Mouse (Mus musculus): ENCODE results near the gene Ntm. TPM values are rescaled to one million over a fixed set of nuclear protein-coding genes. Genes with fewer than 3 reads are reported as not detected.
A peak's percentile ranks its signal among the peaks of the same experiment; 100 is the strongest.

Gene Ntm
- polyA plus RNA-seq, 1 experiment from 2014 or later = 160 TPM

DNA sequence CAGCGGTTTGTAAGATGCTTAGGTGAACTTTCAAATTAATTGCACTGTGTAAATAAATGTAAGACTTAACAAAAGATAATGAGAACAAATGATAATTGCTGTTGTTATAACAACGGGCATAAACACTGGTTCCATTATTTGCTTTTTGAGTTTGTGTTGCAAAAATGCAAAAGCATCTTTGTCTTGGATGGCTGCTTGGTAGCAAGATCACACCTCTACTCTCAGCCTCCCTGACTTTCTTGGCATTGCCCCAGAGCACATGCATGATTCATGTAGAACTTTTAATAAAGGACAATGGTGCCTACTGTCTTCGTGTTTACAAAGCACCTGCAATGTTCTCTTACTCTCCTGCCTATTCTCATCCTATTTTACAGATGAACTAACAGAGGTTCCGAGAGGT, 875.3 kb downstream of the Ntm start:
- WGBS = 59% methylated on average over 4 of the region's 4 CpGs
- ATAC-seq (ENCODE audit: low FRiP score, low TSS enrichment) (no peak), DNase-seq (peak; percentile 35)

GRCm38 (mm10) chr9:29087171-29087570, 875.8 kb downstream of the Ntm start:
- Histone ChIP-seq H3K4me1 (ENCODE audit: control insufficient read depth, insufficient read depth, low read length) (no peaks in the 10 kb centered on the region), H3K4me2 (ENCODE audit: low read length) (no peak overlapping the region), H3K9me3 (ENCODE audit: control insufficient read depth, low read length) (no peaks in the 10 kb centered on the region), H3K27me3 (ENCODE audit: control insufficient read depth, insufficient read depth, low read length) (no peaks in the 10 kb centered on the region), H3K27ac (replicated peaks; ENCODE audit: low read depth, low read length) (no peak overlapping the region), H3K4me3 (replicated peaks; ENCODE audit: low read depth, low read length) (no peak overlapping the region), H3K36me3 (ENCODE audit: control insufficient read depth, insufficient read depth, low read length) (no peaks in the 10 kb centered on the region), H3K9ac (replicated peaks; ENCODE audit: low read length) (no peak overlapping the region)
- ATAC-seq (ENCODE audit: low FRiP score, low TSS enrichment) (no peak), DNase-seq (peak; percentile 23)

More for the DNA sequence above, 875.3 kb downstream of the Ntm start:
- Histone ChIP-seq H3K36me3 (ENCODE audit: control insufficient read depth, insufficient read depth, low read length) (no peaks in the 10 kb centered on the region), H3K4me2 (ENCODE audit: low read length) (no peak overlapping the region), H3K27me3 (ENCODE audit: control insufficient read depth, insufficient read depth, low read length) (no peaks in the 10 kb centered on the region), H3K9me3 (ENCODE audit: control insufficient read depth, low read length) (no peaks in the 10 kb centered on the region), H3K27ac (replicated peaks; ENCODE audit: low read depth, low read length) (no peak overlapping the region), H3K4me1 (ENCODE audit: control insufficient read depth, insufficient read depth, low read length) (no peaks in the 10 kb centered on the region), H3K4me3 (replicated peaks; ENCODE audit: low read depth, low read length) (no peak overlapping the region), H3K9ac (replicated peaks; ENCODE audit: low read length) (no peak overlapping the region)

DNA sequence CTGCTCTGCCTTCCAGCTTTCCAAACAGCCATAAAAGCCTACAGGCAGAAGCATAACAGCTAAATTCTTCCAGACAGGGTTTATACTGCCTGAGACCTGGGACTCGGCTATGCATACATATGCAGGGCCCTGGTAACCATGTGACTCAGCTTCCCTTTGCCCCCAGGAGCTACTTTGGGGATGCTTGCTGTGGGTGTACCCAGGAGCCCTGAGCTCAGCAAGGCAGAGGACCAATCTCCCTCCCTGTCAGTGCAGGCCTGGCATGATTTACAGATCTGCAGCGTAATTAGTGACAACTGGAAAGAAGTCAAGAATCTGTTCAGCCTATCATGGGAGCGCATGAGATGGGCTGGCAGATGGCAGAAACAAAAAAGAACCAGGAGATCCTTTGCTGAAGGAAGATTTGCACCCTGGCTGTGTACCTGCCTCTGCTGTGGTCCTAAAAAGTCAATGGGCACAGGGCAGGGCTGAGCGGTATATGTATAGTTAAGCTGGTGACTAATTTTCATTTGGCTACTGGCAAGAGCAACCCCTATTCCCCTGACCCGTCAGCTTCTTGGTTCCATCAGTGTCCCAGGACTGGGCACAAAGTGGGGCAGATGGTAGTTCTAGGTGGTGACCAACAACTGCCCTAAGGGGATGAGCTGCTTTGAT, 886.9 kb downstream of the Ntm start:
- H3K27me3 ChIP-seq (ENCODE audit: control insufficient read depth, insufficient read depth, low read length) = no peaks in the 10 kb centered on the region
- H3K36me3 ChIP-seq (ENCODE audit: control insufficient read depth, insufficient read depth, low read length) = no peaks in the 10 kb centered on the region
- 82% methylated on average over 5 of the region's 5 CpGs for WGBS
- ATAC-seq (ENCODE audit: low FRiP score, low TSS enrichment) (no peak), DNase-seq (peak; percentile 19)
- H3K4me3 ChIP-seq (replicated peaks; ENCODE audit: low read depth, low read length) = no peak overlapping the region
- H3K4me2 ChIP-seq (ENCODE audit: low read length) = no peak overlapping the region
- 0 out of 2 replicates have a peak, but pooled peaks cover 4% of the 10 kb centered on the region for H3K4me1 ChIP-seq (ENCODE audit: control insufficient read depth, insufficient read depth, low read length)
- H3K9me3 ChIP-seq (ENCODE audit: control insufficient read depth, low read length) = no peaks in the 10 kb centered on the region
- H3K27ac ChIP-seq (replicated peaks; ENCODE audit: low read depth, low read length) = no peak overlapping the region
- no peak overlapping the region for H3K9ac ChIP-seq (replicated peaks; ENCODE audit: low read length)

- no peaks in the 10 kb centered on the region for H3K27me3 ChIP-seq (ENCODE audit: control insufficient read depth, insufficient read depth, low read length)
- ATAC-seq (ENCODE audit: low FRiP score, low TSS enrichment) (no peak), DNase-seq (no peak)
- WGBS = 89% methylated on average over 2 of the region's 2 CpGs
- no peaks in the 10 kb centered on the region for H3K9me3 ChIP-seq (ENCODE audit: control insufficient read depth, low read length)
- H3K4me3 ChIP-seq (replicated peaks; ENCODE audit: low read depth, low read length) = no peak overlapping the region
- H3K9ac ChIP-seq (replicated peaks; ENCODE audit: low read length) = no peak overlapping the region
- no peak overlapping the region for H3K4me2 ChIP-seq (ENCODE audit: low read length)
- no peak overlapping the region for H3K27ac ChIP-seq (replicated peaks; ENCODE audit: low read depth, low read length)
- no peaks in the 10 kb centered on the region for H3K36me3 ChIP-seq (ENCODE audit: control insufficient read depth, insufficient read depth, low read length)
- 0 out of 2 replicates have a peak, but pooled peaks cover 4% of the 10 kb centered on the region for H3K4me1 ChIP-seq (ENCODE audit: control insufficient read depth, insufficient read depth, low read length)
Measured at GRCm38 (mm10) chr9:29075243-29075642, 887.7 kb downstream of the Ntm start.

GRCm38 (mm10) chr9:29074494-29074893, 888.4 kb downstream of the Ntm start:
- ATAC-seq (ENCODE audit: low FRiP score, low TSS enrichment) (no peak), DNase-seq (no peak)
- Histone ChIP-seq H3K27me3 (ENCODE audit: control insufficient read depth, insufficient read depth, low read length) (no peaks in the 10 kb centered on the region), H3K9ac (replicated peaks; ENCODE audit: low read length) (no peak overlapping the region), H3K9me3 (ENCODE audit: control insufficient read depth, low read length) (no peaks in the 10 kb centered on the region), H3K4me3 (replicated peaks; ENCODE audit: low read depth, low read length) (no peak overlapping the region), H3K4me1 (ENCODE audit: control insufficient read depth, insufficient read depth, low read length) (0 out of 2 replicates have a peak, but pooled peaks cover 4% of the 10 kb centered on the region), H3K36me3 (ENCODE audit: control insufficient read depth, insufficient read depth, low read length) (no peaks in the 10 kb centered on the region), H3K4me2 (ENCODE audit: low read length) (no peak overlapping the region), H3K27ac (replicated peaks; ENCODE audit: low read depth, low read length) (no peak overlapping the region)
- WGBS = 68% methylated on average over 2 of the region's 2 CpGs

GRCm38 (mm10) chr9:29071997-29072396, 890.9 kb downstream of the Ntm start:
- H3K36me3 ChIP-seq (ENCODE audit: control insufficient read depth, insufficient read depth, low read length) = no peaks in the 10 kb centered on the region
- H3K4me2 ChIP-seq (ENCODE audit: low read length) = no peak overlapping the region
- H3K4me1 ChIP-seq (ENCODE audit: control insufficient read depth, insufficient read depth, low read length) = 0 out of 2 replicates have a peak, but pooled peaks cover 4% of the 10 kb centered on the region
- no peak overlapping the region for H3K9ac ChIP-seq (replicated peaks; ENCODE audit: low read length)
- no peak overlapping the region for H3K27ac ChIP-seq (replicated peaks; ENCODE audit: low read depth, low read length)
- 84% methylated on average over 1 of the region's 1 CpGs for WGBS
- DNase-seq (no peak), ATAC-seq (ENCODE audit: low FRiP score, low TSS enrichment) (no peak)
- no peaks in the 10 kb centered on the region for H3K27me3 ChIP-seq (ENCODE audit: control insufficient read depth, insufficient read depth, low read length)
- H3K9me3 ChIP-seq (ENCODE audit: control insufficient read depth, low read length) = no peaks in the 10 kb centered on the region
- H3K4me3 ChIP-seq (replicated peaks; ENCODE audit: low read depth, low read length) = no peak overlapping the region

DNA sequence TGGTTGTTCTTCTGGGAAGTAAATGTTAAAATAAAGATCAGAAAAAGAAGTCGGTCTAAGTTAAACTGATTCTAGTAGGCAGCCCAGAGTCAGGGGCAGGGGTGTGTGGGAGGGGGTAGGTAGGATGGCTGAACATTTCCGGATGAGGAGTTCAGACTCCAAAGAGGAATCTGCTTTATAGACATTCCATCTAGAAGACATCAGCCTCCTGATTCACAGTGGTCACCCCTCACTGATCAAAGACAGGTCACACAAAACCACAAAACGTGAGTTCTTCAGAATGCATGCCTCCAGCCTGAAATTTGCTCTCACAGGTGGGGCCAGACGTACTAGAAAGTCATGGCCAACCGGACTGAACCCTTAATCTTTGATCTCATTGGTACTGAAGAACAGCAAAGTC, 895.4 kb downstream of the Ntm start:
- Histone ChIP-seq H3K9ac (replicated peaks; ENCODE audit: low read length) (no peak overlapping the region), H3K4me3 (replicated peaks; ENCODE audit: low read depth, low read length) (no peak overlapping the region), H3K27me3 (ENCODE audit: control insufficient read depth, insufficient read depth, low read length) (no peaks in the 10 kb centered on the region), H3K9me3 (ENCODE audit: control insufficient read depth, low read length) (no peaks in the 10 kb centered on the region), H3K36me3 (ENCODE audit: control insufficient read depth, insufficient read depth, low read length) (no peaks in the 10 kb centered on the region), H3K27ac (replicated peaks; ENCODE audit: low read depth, low read length) (no peak overlapping the region), H3K4me2 (ENCODE audit: low read length) (no peak overlapping the region), H3K4me1 (ENCODE audit: control insufficient read depth, insufficient read depth, low read length) (no peaks in the 10 kb centered on the region)
- ATAC-seq (ENCODE audit: low FRiP score, low TSS enrichment) (no peak), DNase-seq (no peak)
- WGBS = 68% methylated on average over 5 of the region's 5 CpGs

DNA sequence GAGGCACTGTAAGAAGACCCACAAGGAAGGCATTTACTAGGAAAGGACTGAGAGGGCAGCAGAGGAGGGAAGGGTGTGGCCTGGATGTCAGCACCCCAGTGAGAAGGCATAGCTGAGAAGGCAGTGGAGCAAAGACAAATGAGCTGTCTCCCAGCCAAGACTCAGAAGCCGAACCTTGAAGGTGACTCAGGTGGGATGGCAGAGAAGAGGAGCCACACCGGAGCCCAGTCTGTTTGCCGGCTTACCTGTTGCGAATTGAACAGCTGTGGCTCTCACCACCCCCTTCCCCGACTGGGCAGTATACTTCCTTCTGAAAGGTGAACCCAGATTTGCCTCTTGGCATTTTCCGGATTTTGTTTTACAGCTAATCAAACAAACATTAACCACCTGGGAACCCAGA, 902.6 kb downstream of the Ntm start:
- H3K4me1 ChIP-seq (ENCODE audit: control insufficient read depth, insufficient read depth, low read length) = 0 out of 2 replicates have a peak, but pooled peaks cover 7% of the 10 kb centered on the region
- H3K27me3 ChIP-seq (ENCODE audit: control insufficient read depth, insufficient read depth, low read length) = no peaks in the 10 kb centered on the region
- H3K27ac ChIP-seq (replicated peaks; ENCODE audit: low read depth, low read length) = no peak overlapping the region
- H3K9me3 ChIP-seq (ENCODE audit: control insufficient read depth, low read length) = no peaks in the 10 kb centered on the region
- H3K4me3 ChIP-seq (replicated peaks; ENCODE audit: low read depth, low read length) = no peak overlapping the region
- DNase-seq (no peak), ATAC-seq (ENCODE audit: low FRiP score, low TSS enrichment) (no peak)
- H3K4me2 ChIP-seq (ENCODE audit: low read length) = no peak overlapping the region
- no peaks in the 10 kb centered on the region for H3K36me3 ChIP-seq (ENCODE audit: control insufficient read depth, insufficient read depth, low read length)
- WGBS = 76% methylated on average over 6 of the region's 6 CpGs
- H3K9ac ChIP-seq (replicated peaks; ENCODE audit: low read length) = no peak overlapping the region

DNA sequence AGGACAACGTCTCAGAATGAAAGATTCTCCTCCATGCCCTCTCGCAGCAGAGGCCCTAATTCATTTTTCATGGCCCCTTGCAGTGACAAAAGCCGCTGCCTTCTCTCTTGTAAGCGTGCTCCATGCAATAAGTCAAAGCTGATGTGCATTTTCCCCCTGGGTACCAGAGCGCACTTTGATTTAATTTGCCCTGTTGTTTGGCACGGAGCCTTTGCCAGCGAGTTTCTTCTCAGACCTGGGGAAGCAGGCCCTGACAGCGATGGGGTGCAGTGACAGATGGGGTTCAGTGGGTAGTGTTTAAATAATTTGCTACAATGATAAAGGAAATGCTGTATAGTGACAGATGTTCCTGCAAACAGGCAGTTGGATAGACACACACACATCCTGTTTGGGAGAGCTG, 904.1 kb downstream of the Ntm start:
- Histone ChIP-seq H3K9ac (replicated peaks; ENCODE audit: low read length) (no peak overlapping the region), H3K4me2 (ENCODE audit: low read length) (no peak overlapping the region), H3K9me3 (ENCODE audit: control insufficient read depth, low read length) (no peaks in the 10 kb centered on the region), H3K4me3 (replicated peaks; ENCODE audit: low read depth, low read length) (no peak overlapping the region), H3K27ac (replicated peaks; ENCODE audit: low read depth, low read length) (no peak overlapping the region), H3K4me1 (ENCODE audit: control insufficient read depth, insufficient read depth, low read length) (0 out of 2 replicates have a peak, but pooled peaks cover 7% of the 10 kb centered on the region), H3K27me3 (ENCODE audit: control insufficient read depth, insufficient read depth, low read length) (no peaks in the 10 kb centered on the region), H3K36me3 (ENCODE audit: control insufficient read depth, insufficient read depth, low read length) (no peaks in the 10 kb centered on the region)
- WGBS = 48% methylated on average over 8 of the region's 8 CpGs
- peak; percentile 44 for DNase-seq
- no peak for ATAC-seq (ENCODE audit: low FRiP score, low TSS enrichment)

Data from midbrain, embryonic 14.5 days (tissue).